Mouse (Mus musculus) mature B cell (primary cell): Measurements from ENCODE around the gene 4930568D16Rik.

Experiments
- in situ Hi-C: fragments of 300-500 bp; cut with MboI; formaldehyde crosslinking; loops from 2 replicates; pipeline ENCODE4 v1.14.3; 2019

4930568D16Rik gene

GRCm38 (mm10) chr2:35367629-35368028, at the start of gene 4930568D16Rik:
Gene 4930568D16Rik, minus strand, starts transcription at chr2:35367729.
- in situ Hi-C loops, result no loop called here

- in situ Hi-C loops, result no loop called here
These were observed 49.7 kb upstream of the 4930568D16Rik start for GRCm38 (mm10) chr2:35417231-35417630.

GRCm38 (mm10) chr2:35416473-35416872, 48.9 kb upstream of the 4930568D16Rik start:
- in situ Hi-C loops, result no loop called here

- in situ Hi-C loops, result no loop called here
These were observed 45.3 kb upstream of the 4930568D16Rik start for GRCm38 (mm10) chr2:35412810-35413209.

GRCm38 (mm10) chr2:35412246-35412645, 44.7 kb upstream of the 4930568D16Rik start:
- in situ Hi-C loops, result no loop called here

- in situ Hi-C loops, result no loop called here
These were observed 44.2 kb upstream of the 4930568D16Rik start for GRCm38 (mm10) chr2:35411640-35412190.

GRCm38 (mm10) chr2:35409466-35409865, 41.9 kb upstream of the 4930568D16Rik start:
- in situ Hi-C loops, result no loop called here

GRCm38 (mm10) chr2:35408409-35409110, 41.0 kb upstream of the 4930568D16Rik start:
- in situ Hi-C loops, result no loop called here

- in situ Hi-C loops, result no loop called here
These were observed 40.3 kb upstream of the 4930568D16Rik start for GRCm38 (mm10) chr2:35407878-35408277.

GRCm38 (mm10) chr2:35407266-35407665, 39.7 kb upstream of the 4930568D16Rik start:
- in situ Hi-C loops, result no loop called here

GRCm38 (mm10) chr2:35406611-35407010, 39.1 kb upstream of the 4930568D16Rik start:
- in situ Hi-C loops, result no loop called here

GRCm38 (mm10) chr2:35402391-35402790, 34.9 kb upstream of the 4930568D16Rik start:
- in situ Hi-C loops, result no loop called here

GRCm38 (mm10) chr2:35400739-35401138, 33.2 kb upstream of the 4930568D16Rik start:
- in situ Hi-C loops, result no loop called here

- in situ Hi-C loops, result no loop called here
These were observed 30.8 kb upstream of the 4930568D16Rik start for GRCm38 (mm10) chr2:35398184-35398828.

GRCm38 (mm10) chr2:35397590-35398173, 30.2 kb upstream of the 4930568D16Rik start:
- in situ Hi-C loops, result no loop called here

GRCm38 (mm10) chr2:35397096-35397495, 29.6 kb upstream of the 4930568D16Rik start, which contains the start of gene 4930402F06Rik:
Gene 4930402F06Rik, minus strand, starts transcription at chr2:35397175.
- in situ Hi-C loops, result no loop called here

- in situ Hi-C loops, result no loop called here
These were observed 17.9 kb upstream of the 4930568D16Rik start for GRCm38 (mm10) chr2:35385441-35385871.

- in situ Hi-C loops, result no loop called here
These were observed 11.8 kb upstream of the 4930568D16Rik start for GRCm38 (mm10) chr2:35379306-35379705.

- in situ Hi-C loops, result no loop called here
These were observed 10.1 kb upstream of the 4930568D16Rik start for GRCm38 (mm10) chr2:35377600-35377999.

- in situ Hi-C loops, result no loop called here
These were observed 5.5 kb upstream of the 4930568D16Rik start for GRCm38 (mm10) chr2:35373003-35373402.

- in situ Hi-C loops, result no loop called here
These were observed 3.2 kb upstream of the 4930568D16Rik start for GRCm38 (mm10) chr2:35370686-35371085.

GRCm38 (mm10) chr2:35349184-35349583, 18.3 kb downstream of the 4930568D16Rik start:
- in situ Hi-C loops, result no loop called here

- in situ Hi-C loops, result no loop called here
These were observed 21.5 kb downstream of the 4930568D16Rik start for GRCm38 (mm10) chr2:35345984-35346383.
